Comparison of ENCODE assay signal across 8 mouse cellular contexts in the genomic region with DNA sequence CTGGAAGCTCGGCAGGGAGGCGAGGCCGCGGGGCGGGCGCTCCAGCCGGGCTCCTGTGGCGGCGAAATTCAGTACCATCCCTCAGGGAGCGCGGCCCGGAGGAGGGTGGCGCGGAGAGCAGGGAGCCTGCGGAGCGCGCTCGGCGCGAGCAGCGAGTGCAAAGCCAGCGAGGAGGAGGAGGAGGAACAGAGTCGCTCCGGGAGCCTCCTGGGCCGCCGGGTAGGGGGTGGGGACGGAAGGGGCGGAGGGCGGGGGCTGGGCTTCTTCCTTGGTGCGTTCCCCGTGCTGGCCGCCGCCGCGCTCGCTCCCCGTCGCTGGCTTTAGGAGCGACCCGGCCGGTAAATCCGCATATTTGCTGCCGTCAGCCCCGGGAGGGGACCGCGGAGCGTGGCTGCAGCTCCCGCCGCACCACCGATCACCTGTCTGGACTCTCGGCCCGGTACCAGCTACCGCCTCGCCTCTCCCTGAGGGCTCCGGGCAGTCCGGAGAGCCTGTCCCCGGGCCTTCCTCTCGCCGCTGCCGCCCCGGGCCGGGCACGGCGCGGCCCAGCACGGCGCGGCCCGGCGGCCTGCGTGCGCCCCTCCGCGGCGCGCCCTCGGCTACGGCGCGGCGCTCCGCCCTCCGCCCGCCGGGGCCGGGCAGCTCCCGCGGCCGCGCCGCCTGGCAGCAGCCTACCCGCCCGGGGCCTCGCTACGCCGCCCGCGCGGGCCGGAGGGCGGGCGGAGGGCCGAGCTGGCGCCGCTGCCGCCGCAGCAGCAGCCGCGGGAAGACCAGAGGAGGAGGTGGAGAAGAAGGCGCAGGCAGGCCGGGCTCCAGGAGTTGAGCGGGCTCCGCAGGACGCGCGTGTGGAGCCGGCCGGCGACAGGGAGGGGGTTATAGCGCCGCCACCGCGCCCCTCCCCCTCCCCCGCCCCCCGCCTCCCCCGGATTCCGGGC. TPM values are rescaled to one million over a fixed set of nuclear protein-coding genes. Genes with fewer than 3 reads are reported as not detected.
A peak's percentile ranks its signal among the peaks of the same experiment; 100 is the strongest.
DNase-seq lines count a peak whose midpoint lies in the region; ATAC-seq and TF ChIP-seq lines count a peak whose summit lies in the region.

No protein-coding gene starts in this region.

- H3K27me3 ChIP-seq in forebrain, embryonic 16.5 days (replicated peaks; ENCODE audit: control insufficient read depth, insufficient read depth, low read length): peaks cover 59% of the 10 kb centered on the region
- H3K27me3 ChIP-seq in lung, embryonic 14.5 days (ENCODE audit: insufficient read depth, low read length): peaks cover 80% of the 10 kb centered on the region

- H3K27ac ChIP-seq in forebrain, embryonic 16.5 days (ENCODE audit: low read length): peak overlapping the region; percentile 85
- peak overlapping the region; percentile 98 for H3K27ac ChIP-seq in layer of hippocampus, adult 2 months
- peak overlapping the region; percentile 95 for H3K27ac ChIP-seq in lung, embryonic 14.5 days (ENCODE audit: low read depth)

- H3K4me1 ChIP-seq in forebrain, embryonic 16.5 days (replicated peaks; ENCODE audit: control insufficient read depth, insufficient read depth, low read length): peaks cover 48% of the 10 kb centered on the region
- peaks cover 10% of the 10 kb centered on the region; the same call in 1 of the 2 replicates for H3K4me1 ChIP-seq in lung, embryonic 14.5 days (ENCODE audit: insufficient read depth)

- peak; percentile 33; the same call in 1 of the 2 replicates for ATAC-seq in cerebellum, adult (ENCODE audit: insufficient number of reproducible peaks, low FRiP score, low TSS enrichment)
- ATAC-seq in forebrain, embryonic 16.5 days: peak; percentile 62
- peak; percentile 63 for ATAC-seq in lung, embryonic 14.5 days (ENCODE audit: insufficient read depth)

- H3K4me2 ChIP-seq in forebrain, embryonic 16.5 days (ENCODE audit: low read length): peak overlapping the region; percentile 96
- peak overlapping the region; percentile 92 for H3K4me2 ChIP-seq in lung, embryonic 14.5 days

- H3K9ac ChIP-seq in forebrain, embryonic 16.5 days (replicated peaks; ENCODE audit: low read depth, low read length): peak overlapping the region; percentile 74
- peak overlapping the region; percentile 83 for H3K9ac ChIP-seq in lung, embryonic 14.5 days

- no peaks in the 10 kb centered on the region for H3K9me3 ChIP-seq in forebrain, embryonic 16.5 days (ENCODE audit: control insufficient read depth, low read length)
- H3K9me3 ChIP-seq in lung, embryonic 14.5 days (ENCODE audit: low read depth, low read length): no peaks in the 10 kb centered on the region; the same call in 1 of the 2 replicates

- WGBS in forebrain, embryonic 16.5 days: under 1% methylated on average over 91 of the region's 127 CpGs
- under 1% methylated on average over 93 of the region's 127 CpGs for WGBS in lung, embryonic 14.5 days

- peak; percentile 30; the same call in 1 of the 2 replicates for TF ChIP-seq CTCF in layer of hippocampus, adult 2 months (conservative IDR thresholded peaks at IDR 0.05)
- TF ChIP-seq CTCF in lung, embryonic 14.5 days (IDR thresholded peaks at IDR 0.05; ENCODE audit: low read depth): no peak

- H3K4me3 ChIP-seq in forebrain, embryonic 16.5 days (replicated peaks; ENCODE audit: low read length): peak overlapping the region; percentile 72
- peak overlapping the region; percentile 76 for H3K4me3 ChIP-seq in layer of hippocampus, adult 2 months
- H3K4me3 ChIP-seq in lung, embryonic 14.5 days (ENCODE audit: low read depth, low read length): peak overlapping the region; percentile 70

- H3K36me3 ChIP-seq in forebrain, embryonic 16.5 days (ENCODE audit: control insufficient read depth, insufficient read depth): no peaks in the 10 kb centered on the region
- 0 out of 2 replicates have a peak, but pooled peaks cover 5% of the 10 kb centered on the region for H3K36me3 ChIP-seq in lung, embryonic 14.5 days (ENCODE audit: insufficient read depth)

- DNase-seq in ES-CJ7 (ENCODE audit: low read depth, low spot score): peak; percentile 74
- DNase-seq in heart, postnatal 25 days (ENCODE audit: low spot score): peak; percentile 51
- DNase-seq in layer of hippocampus, adult 2 months (ENCODE audit: low spot score in 2 of 2): peak; percentile 77 to 78
- peak; percentile 82 for DNase-seq in lung, embryonic 14.5 days
- peak; percentile 64 for DNase-seq in ovary, postnatal 14 days (ENCODE audit: low spot score)
- peak; percentile 86 for DNase-seq in urinary bladder, postnatal 14 days (ENCODE audit: low spot score)

- intact Hi-C loops in heart, postnatal 25 days (cut with DNase I): loop anchor here (5.0 kb wide), 2 partner anchors 82 to 138 kb away; no protein-coding TSS in a partner anchor

RNA-seq across cellular contexts. Expression of a gene that starts 2.1 kb away (rescaled TPM):
- 15.5 and 19.1 TPM in 2 replicates for polyA plus RNA-seq in forebrain, embryonic 16.5 days (2015; fragmentation: Nextera tagmentation; extraction: Ambion mirVana)
- 10 to 100 TPM; 23.3 to 27.2 TPM for total RNA-seq in heart, postnatal 25 days (2021)
- 10 to 100 TPM; 37.5 to 41.3 TPM for total RNA-seq in layer of hippocampus, adult 2 months (2021)
- polyA plus RNA-seq in lung, embryonic 14.5 days (2014; fragmentation: Nextera tagmentation; extraction: Ambion mirVana): 40.9 and 46.0 TPM in 2 replicates

Comparison
In these comparisons a context has a peak if more than half of its experiments do, and no peak if none do; other contexts are left out.
1. Peak in every context shown above with its lines: DNase-seq, ATAC-seq, H3K4me3 ChIP-seq and H3K27ac ChIP-seq.